Mouse (Mus musculus) liver, postnatal 0 days (tissue): Measurements from ENCODE around the gene Pwp2. TPM values are rescaled to one million over a fixed set of nuclear protein-coding genes. Genes with fewer than 3 reads are reported as not detected.
"Not testable (repeated sequence)": the region's sequence is repeated elsewhere in the genome, so short reads cannot be mapped to it uniquely, and the experiment has no call there.

Experiments
- ATAC-seq: fragments of 200-750 bp; cut with Nextera tagmentation; 2 replicates; pipeline ENCODE4 v1.8.0; 2017; ENCODE audit warnings: mild to moderate bottlenecking, moderate library complexity
- DNase-seq: peaks from one replicate; pipeline ENCODE4 v3.0.0-alpha.2; 2016
- H3K27ac ChIP-seq: fragments of 300-500 bp; sonication (generic); 2 replicates; pipeline ENCODE4 v1.5.1; 2014; ENCODE audit warnings: antibody characterized with exemption, moderate library complexity, mild to moderate bottlenecking, low read depth
- H3K27me3 ChIP-seq: fragments of 300-500 bp; sonication (generic); 2 replicates; pipeline ENCODE4 v1.6.1; 2014; ENCODE audit warnings: low read length, control low read depth, mixed read lengths; ENCODE audit not compliant: insufficient read depth
- H3K36me3 ChIP-seq: fragments of 300-500 bp; sonication (generic); replicated peaks from 2 replicates; pipeline ENCODE4 v1.6.1; 2014; ENCODE audit warnings: mild to moderate bottlenecking, control low read depth, low read length, moderate library complexity, mixed read lengths; ENCODE audit not compliant: insufficient read depth
- H3K4me1 ChIP-seq: fragments of 300-500 bp; sonication (generic); 2 replicates; pipeline ENCODE4 v1.6.1; 2014; ENCODE audit warnings: antibody characterized with exemption, mild to moderate bottlenecking, control low read depth; ENCODE audit not compliant: insufficient read depth
- H3K4me2 ChIP-seq: fragments of 300-500 bp; sonication (generic); 2 replicates; pipeline ENCODE4 v1.6.1; 2014; ENCODE audit warnings: low read depth, mild to moderate bottlenecking, low read length, moderate library complexity, mixed read lengths
- H3K4me3 ChIP-seq: fragments of 300-500 bp; sonication (generic); 2 replicates; pipeline ENCODE4 v1.5.1; 2014; ENCODE audit warnings: low read depth, low read length
- H3K9ac ChIP-seq: fragments of 300-500 bp; sonication (generic); replicated peaks from 2 replicates; pipeline ENCODE4 v1.6.1; 2014; ENCODE audit warnings: mild to moderate bottlenecking, moderate library complexity
- H3K9me3 ChIP-seq: fragments of 300-500 bp; sonication (generic); 2 replicates; pipeline ENCODE4 v1.6.1; 2016; ENCODE audit warnings: mild to moderate bottlenecking, control low read depth, low read length, mixed read lengths
- CTCF ChIP-seq: sonication (generic); IDR thresholded peaks from 2 replicates; pipeline ENCODE4 v1.5.1; 2016; ENCODE audit warnings: antibody characterized with exemption, low read depth
- EP300 ChIP-seq: IDR thresholded peaks from 2 replicates; pipeline ENCODE4 v1.6.1; 2016; ENCODE audit warnings: antibody characterized with exemption, low read depth, mild to moderate bottlenecking
- WGBS: fragments of 180-500 bp; shearing (Covaris S2); extraction: QIAGEN DNeasy Blood & Tissue Kit; methylation state at CpG from one replicate; pipeline ENCODE4 v1.1.7; 2014; ENCODE audit not compliant: insufficient replicate concordance; 5-methylcytosine and 5-hydroxymethylcytosine counted together
- polyA plus RNA-seq: library from polyadenylated mRNA; unstranded; fragments of >200 nt; fragmentation: Nextera tagmentation; extraction: Ambion mirVana; gene quantifications from 2 replicates; pipeline ENCODE4 v1.2.1, GENCODE M21; 2015

Pwp2 gene
- polyA plus RNA-seq, 1 experiment from 2014 or later: 6.1 TPM

GRCm38 (mm10) chr10:78214371-78214770 lies 29.4 kb upstream of the Pwp2 start:
- Histone ChIP-seq H3K4me1 (peaks cover 13% of the 10 kb centered on the region), H3K9ac (no peak overlapping the region), H3K27me3 (no peaks in the 10 kb centered on the region), H3K9me3 (no peaks in the 10 kb centered on the region), H3K27ac (no peak overlapping the region), H3K4me2 (no peak overlapping the region), H3K36me3 (peaks cover 83% of the 10 kb centered on the region), H3K4me3 (no peak overlapping the region)
- 94% methylated on average over 9 of the region's 9 CpGs for WGBS
- DNase-seq: no peak
- no peak for TF ChIP-seq EP300
- TF ChIP-seq CTCF: no peak
- no peak for ATAC-seq

DNA sequence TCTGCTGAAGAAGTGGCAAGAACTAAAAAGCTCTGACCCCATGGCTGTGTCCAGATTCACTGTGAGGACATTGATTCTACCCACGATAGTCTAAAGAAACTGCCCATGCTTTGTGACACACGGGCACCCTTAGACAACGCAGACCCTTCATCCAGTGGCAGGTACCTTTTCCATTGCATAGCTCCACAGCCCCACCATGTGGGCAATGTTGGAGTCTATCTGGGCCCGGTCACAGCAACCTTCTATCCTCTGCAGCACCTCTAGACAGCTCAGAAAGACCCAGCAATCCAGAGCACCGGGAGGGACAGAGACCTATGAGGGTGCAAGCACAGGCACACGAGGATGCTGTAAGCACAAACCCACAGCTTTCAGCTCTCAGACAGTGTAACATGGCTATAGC lies 26.4 kb upstream of the Pwp2 start:
- Histone ChIP-seq H3K9me3 (no peaks in the 10 kb centered on the region), H3K27ac (no peak overlapping the region), H3K36me3 (peaks cover 86% of the 10 kb centered on the region), H3K27me3 (no peaks in the 10 kb centered on the region), H3K4me2 (no peak overlapping the region), H3K4me3 (no peak overlapping the region), H3K9ac (no peak overlapping the region), H3K4me1 (peaks cover 5% of the 10 kb centered on the region)
- TF ChIP-seq CTCF: peak; percentile 66
- TF ChIP-seq EP300: no peak
- ATAC-seq (0 out of 2 replicates have a peak, but pooled peaks have one; percentile 14), DNase-seq (peak; percentile 32)
- 66% methylated on average over 6 of the region's 6 CpGs for WGBS

DNA sequence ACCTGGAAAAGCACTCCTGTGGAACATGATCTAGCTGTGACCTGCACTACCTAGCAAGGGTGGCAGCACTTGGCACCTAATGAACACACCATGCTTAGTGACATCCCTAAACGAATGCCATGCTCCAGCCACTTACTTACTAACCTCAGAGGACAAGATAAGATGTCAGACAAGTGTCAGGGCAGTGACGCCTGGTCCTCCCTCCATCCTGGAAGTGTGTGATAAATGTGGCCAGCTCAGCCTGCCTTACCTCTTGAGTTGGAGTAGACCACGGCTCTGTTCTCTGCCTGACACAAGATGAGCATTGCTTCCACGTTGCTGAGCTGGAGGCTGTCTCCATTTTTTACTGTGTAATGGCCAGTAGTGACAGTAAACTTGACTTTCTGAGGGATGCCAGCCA lies 16.2 kb upstream of the Pwp2 start:
- ATAC-seq (no peak), DNase-seq (no peak)
- H3K36me3 ChIP-seq: peaks cover 91% of the 10 kb centered on the region
- H3K27ac ChIP-seq: no peak overlapping the region
- no peak overlapping the region for H3K4me2 ChIP-seq
- H3K4me1 ChIP-seq: no peaks in the 10 kb centered on the region
- no peaks in the 10 kb centered on the region for H3K27me3 ChIP-seq
- H3K9me3 ChIP-seq: no peaks in the 10 kb centered on the region
- TF ChIP-seq CTCF (no peak), EP300 (no peak)
- no peak overlapping the region for H3K4me3 ChIP-seq
- 57% methylated on average over 4 of the region's 4 CpGs for WGBS
- H3K9ac ChIP-seq: no peak overlapping the region

GRCm38 (mm10) chr10:78192933-78193332 lies 8.0 kb upstream of the Pwp2 start:
- WGBS: 83% methylated on average over 5 of the region's 5 CpGs
- no peak overlapping the region for H3K4me3 ChIP-seq
- no peak for TF ChIP-seq EP300
- TF ChIP-seq CTCF: no peak
- no peak for DNase-seq
- H3K36me3 ChIP-seq: peaks cover 98% of the 10 kb centered on the region
- H3K4me2 ChIP-seq: no peak overlapping the region
- ATAC-seq: no peak
- H3K27me3 ChIP-seq: no peaks in the 10 kb centered on the region
- no peaks in the 10 kb centered on the region for H3K4me1 ChIP-seq
- H3K9me3 ChIP-seq: no peaks in the 10 kb centered on the region
- no peak overlapping the region for H3K9ac ChIP-seq
- no peak overlapping the region for H3K27ac ChIP-seq

DNA sequence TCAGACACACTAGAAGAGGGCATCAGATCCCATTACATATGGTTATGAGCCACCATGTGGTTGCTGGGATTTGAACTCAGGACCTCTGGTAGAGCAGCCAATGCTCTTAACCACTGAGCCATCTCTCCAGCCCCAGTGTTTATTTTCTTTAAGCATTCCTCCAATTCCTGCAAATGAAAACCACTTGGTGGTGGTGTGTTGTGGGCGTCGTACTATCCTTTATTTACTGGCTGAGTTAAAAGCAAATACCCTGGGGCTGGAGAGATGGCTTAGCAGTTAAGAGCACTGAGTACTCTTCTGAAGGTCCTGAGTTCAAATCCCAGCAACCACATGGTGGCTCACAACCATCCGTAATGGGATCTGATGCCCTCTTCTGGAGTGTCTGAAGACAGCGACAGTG lies 1.1 kb upstream of the Pwp2 start:
- not testable (repeated sequence) for H3K27me3 ChIP-seq, H3K4me3 ChIP-seq, H3K4me2 ChIP-seq, ATAC-seq, H3K9ac ChIP-seq, DNase-seq, H3K9me3 ChIP-seq
- Histone ChIP-seq H3K36me3 (peaks cover 41% of the 10 kb centered on the region), H3K4me1 (peaks cover 15% of the 10 kb centered on the region), H3K27ac (0 out of 2 replicates have a peak overlapping the region, but pooled peaks have one; percentile 72)
- 85% methylated on average over 4 of the region's 4 CpGs for WGBS

DNA sequence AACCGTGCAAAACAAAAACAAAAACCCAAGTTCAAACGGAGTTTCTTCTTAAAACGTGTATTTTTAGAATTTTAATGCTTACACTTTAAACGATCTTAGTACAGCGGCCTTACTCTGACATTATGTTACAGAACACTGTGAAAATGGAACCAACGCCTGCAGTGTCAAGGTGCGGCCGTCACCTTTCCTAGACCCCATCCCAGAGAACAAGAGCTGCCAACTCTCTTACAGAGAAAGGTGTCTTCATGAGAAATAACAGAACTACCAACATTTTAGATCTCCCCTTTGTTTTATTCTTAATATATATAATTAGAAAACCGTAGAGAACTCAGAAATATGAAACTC lies 404 bp upstream of the Pwp2 start:
- no peaks in the 10 kb centered on the region for H3K27me3 ChIP-seq
- peak overlapping the region; percentile 95 for H3K4me2 ChIP-seq
- ATAC-seq (peak; percentile 42), DNase-seq (no peak)
- peak overlapping the region; percentile 72 for H3K27ac ChIP-seq
- TF ChIP-seq EP300 (no peak), CTCF (no peak)
- no peaks in the 10 kb centered on the region for H3K9me3 ChIP-seq
- H3K36me3 ChIP-seq: peaks cover 38% of the 10 kb centered on the region
- peak overlapping the region; percentile 54 for H3K9ac ChIP-seq
- H3K4me3 ChIP-seq: peak overlapping the region; percentile 67
- WGBS: 11% methylated on average over 9 of the region's 9 CpGs
- H3K4me1 ChIP-seq: peaks cover 15% of the 10 kb centered on the region

DNA sequence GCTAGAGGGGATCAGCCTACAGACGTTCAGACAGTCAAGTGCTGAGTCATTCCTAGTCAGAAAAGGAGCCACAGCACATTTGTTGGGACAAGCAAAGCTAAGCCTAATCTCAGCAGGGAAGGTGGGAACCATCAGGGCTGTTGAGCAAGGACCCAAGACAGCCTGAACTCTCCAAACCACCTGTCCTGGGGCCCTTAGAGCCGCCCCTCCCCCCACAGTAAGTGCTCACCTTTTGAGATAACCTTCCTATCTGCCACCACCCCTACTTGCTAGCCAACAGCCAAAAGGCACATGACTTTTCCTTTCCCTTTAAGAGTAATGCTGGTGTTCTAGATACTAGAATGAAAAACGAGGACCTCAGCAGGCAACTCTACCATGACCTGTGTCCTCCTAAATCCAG lies 1.4 kb downstream of the Pwp2 start:
- Histone ChIP-seq H3K9ac (peak overlapping the region; percentile 73), H3K4me2 (0 out of 2 replicates have a peak overlapping the region, but pooled peaks have one; percentile 95), H3K36me3 (peaks cover 38% of the 10 kb centered on the region), H3K27ac (no peak overlapping the region), H3K4me3 (no peak overlapping the region), H3K9me3 (no peaks in the 10 kb centered on the region), H3K4me1 (peaks cover 15% of the 10 kb centered on the region), H3K27me3 (no peaks in the 10 kb centered on the region)
- no peak for ATAC-seq
- 58% methylated on average over 3 of the region's 3 CpGs for whole genome bisulfite sequencing
- TF ChIP-seq EP300 (no peak), CTCF (no peak)
- no peak for DNase-seq
